Mouse (Mus musculus) kidney, adult 2 months (tissue): ENCODE data around the gene Tango2.

ENCODE experiments used
- CTCF ChIP-seq: fragments of 200-500 bp; conservative IDR thresholded peaks from 2 replicates; pipeline ENCODE4 v1.5.1; 2011; ENCODE audit warnings: low read depth, mild to moderate bottlenecking, control low read depth, low read length, moderate library complexity, mixed read lengths; ENCODE audit not compliant: insufficient read depth, insufficient read length
- POLR2A ChIP-seq: fragments of 200-500 bp; IDR thresholded peaks from one replicate; pipeline ENCODE4 v1.6.1; 2011; ENCODE audit warnings: low read depth, low read length, control low read depth

DNA sequence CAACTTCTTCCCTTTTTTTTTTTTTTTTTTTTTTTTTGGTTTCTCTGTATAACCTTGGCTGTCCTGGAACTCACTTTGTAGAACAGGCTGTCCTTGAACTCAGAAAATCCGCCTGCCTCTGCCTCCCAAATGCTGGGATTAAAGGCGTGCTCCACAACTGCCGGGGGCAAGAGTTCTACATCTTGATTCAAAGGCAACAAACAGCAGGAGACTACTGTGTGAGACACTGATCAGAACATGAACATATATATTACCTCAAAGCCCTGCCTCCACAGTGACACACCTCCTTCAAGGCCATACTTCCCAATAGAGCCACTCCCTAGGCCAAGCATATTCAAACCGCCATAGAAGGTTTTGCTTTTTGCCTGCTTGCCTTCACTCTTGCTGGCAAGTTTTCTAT is 25.7 kb upstream of the Tango2 start:
- no peak for TF ChIP-seq CTCF
- no peak for TF ChIP-seq POLR2A
